Mouse (Mus musculus) left cerebral cortex, adult 11 months (tissue): ENCODE data around the gene H2afb2.

Experiments used
- DNase-seq: peaks from one replicate; pipeline ENCODE4 v3.0.0; 2022; ENCODE audit warnings: low spot score

Gene H2afb2

GRCm38 (mm10) chrX:116680878-116681277, at the start of gene H2afb2:
TSS of gene H2afb2 (plus strand) at chrX:116681178.
- DNase-seq = no peak
